Mouse (Mus musculus): Measurements from ENCODE around the gene Rps21. TPM values are rescaled to one million over a fixed set of nuclear protein-coding genes. Genes with fewer than 3 reads are reported as not detected.

The Rps21 gene
- polyA plus RNA-seq, 1 experiment from 2014 or later = 447 TPM

DNA sequence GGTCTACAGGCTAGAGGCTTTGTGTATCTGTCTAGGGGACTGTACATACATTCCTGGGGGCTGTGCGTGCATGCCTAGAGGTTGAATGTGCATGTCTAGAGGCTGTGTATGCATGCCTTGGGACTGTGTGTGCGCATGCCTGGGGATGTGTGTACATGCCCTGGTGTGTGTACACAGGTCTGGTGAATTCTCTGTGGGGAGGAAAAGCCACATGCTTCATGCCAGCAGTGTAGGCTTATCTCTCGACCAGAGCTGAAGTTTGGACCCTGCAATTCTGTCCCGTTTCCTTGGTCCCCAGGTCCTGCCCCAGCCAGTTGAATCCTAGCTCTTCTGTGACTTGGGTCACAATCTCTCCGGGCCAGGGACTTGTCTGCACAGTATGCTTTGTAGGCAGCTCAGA, 34.4 kb downstream of the Rps21 start:
- Histone ChIP-seq H3K4me1 (ENCODE audit: control insufficient read depth in 2 of 2, insufficient read depth in 2 of 2, low read length in 2 of 2) (peaks cover 19 to 24% of the 10 kb centered on the region in 2 experiments; a peak in 3 of 4 replicates), H3K4me3 (ENCODE audit: control insufficient read depth in 1 of 2, insufficient read depth in 1 of 2, low read depth in 1 of 2, low read length in 2 of 2) (no peak overlapping the region), H3K9me3 (ENCODE audit: control insufficient read depth, low read length) (no peaks in the 10 kb centered on the region), H3K36me3 (ENCODE audit: control insufficient read depth, insufficient read depth, low read length) (no peaks in the 10 kb centered on the region), H3K27me3 (ENCODE audit: control insufficient read depth, insufficient read depth, low read length) (no peaks in the 10 kb centered on the region), H3K27ac (replicated peaks in 1 of 2; ENCODE audit: control insufficient read depth in 1 of 2, insufficient read depth in 1 of 2, low read depth in 2 of 2, low read length in 2 of 2) (no peak overlapping the region; a peak in 1 of 4 replicates), H3K4me2 (ENCODE audit: low read length) (no peak overlapping the region), H3K9ac (ENCODE audit: low read length) (no peak overlapping the region)
- WGBS = 62% methylated on average over 5 of the region's 5 CpGs
- no peak for ATAC-seq (ENCODE audit: insufficient number of reproducible peaks, insufficient read depth, low FRiP score, low read depth)

- Histone ChIP-seq H3K4me2 (ENCODE audit: low read length) (no peak overlapping the region), H3K9ac (ENCODE audit: low read length) (no peak overlapping the region), H3K27me3 (ENCODE audit: control insufficient read depth, insufficient read depth, low read length) (no peaks in the 10 kb centered on the region), H3K36me3 (ENCODE audit: control insufficient read depth, insufficient read depth, low read length) (no peaks in the 10 kb centered on the region), H3K27ac (replicated peaks in 1 of 2; ENCODE audit: control insufficient read depth in 1 of 2, insufficient read depth in 1 of 2, low read depth in 2 of 2, low read length in 2 of 2) (no peak overlapping the region), H3K4me3 (ENCODE audit: control insufficient read depth in 1 of 2, insufficient read depth in 1 of 2, low read depth in 1 of 2, low read length in 2 of 2) (no peak overlapping the region), H3K9me3 (ENCODE audit: control insufficient read depth, low read length) (no peaks in the 10 kb centered on the region), H3K4me1 (ENCODE audit: control insufficient read depth in 2 of 2, insufficient read depth in 2 of 2, low read length in 2 of 2) (peaks cover 19 to 24% of the 10 kb centered on the region in 2 experiments; a peak in 3 of 4 replicates)
- WGBS = 62% methylated on average over 4 of the region's 4 CpGs
- no peak for ATAC-seq (ENCODE audit: insufficient number of reproducible peaks, insufficient read depth, low FRiP score, low read depth)
Observed at GRCm38 (mm10) chr2:180292026-180292425, 34.8 kb downstream of the Rps21 start.

GRCm38 (mm10) chr2:180292906-180293305, 35.7 kb downstream of the Rps21 start:
- Histone ChIP-seq H3K9ac (ENCODE audit: low read length) (no peak overlapping the region), H3K4me1 (ENCODE audit: control insufficient read depth in 2 of 2, insufficient read depth in 2 of 2, low read length in 2 of 2) (peaks cover 19 to 24% of the 10 kb centered on the region in 2 experiments; a peak in 3 of 4 replicates), H3K4me2 (ENCODE audit: low read length) (no peak overlapping the region), H3K9me3 (ENCODE audit: control insufficient read depth, low read length) (no peaks in the 10 kb centered on the region), H3K27me3 (ENCODE audit: control insufficient read depth, insufficient read depth, low read length) (no peaks in the 10 kb centered on the region), H3K4me3 (ENCODE audit: control insufficient read depth in 1 of 2, insufficient read depth in 1 of 2, low read depth in 1 of 2, low read length in 2 of 2) (no peak overlapping the region), H3K36me3 (ENCODE audit: control insufficient read depth, insufficient read depth, low read length) (no peaks in the 10 kb centered on the region), H3K27ac (replicated peaks in 1 of 2; ENCODE audit: control insufficient read depth in 1 of 2, insufficient read depth in 1 of 2, low read depth in 2 of 2, low read length in 2 of 2) (no peak overlapping the region)
- ATAC-seq (ENCODE audit: insufficient number of reproducible peaks, insufficient read depth, low FRiP score, low read depth) = no peak
- 70% methylated on average over 8 of the region's 8 CpGs for WGBS

DNA sequence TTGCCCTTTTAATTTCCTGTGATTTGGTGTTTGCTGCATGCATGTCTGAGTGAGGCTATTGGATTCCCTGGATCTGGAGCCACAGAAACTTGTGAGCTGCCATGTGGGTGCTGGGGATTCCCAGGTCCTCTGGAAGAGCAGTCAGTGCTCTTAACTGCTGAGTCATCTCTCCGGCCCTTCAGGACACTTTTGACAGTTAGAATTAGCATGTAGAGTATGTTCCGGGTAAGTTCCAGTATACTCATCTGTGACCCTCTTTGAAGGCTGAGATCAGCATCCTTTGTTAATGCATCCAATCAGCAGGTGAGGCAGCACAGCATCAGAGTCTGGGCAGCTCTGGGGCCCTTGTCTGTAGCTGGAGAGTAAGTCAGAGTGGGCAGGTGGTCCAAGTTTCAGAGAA, 43.1 kb downstream of the Rps21 start:
- no peak overlapping the region for H3K27ac ChIP-seq (replicated peaks in 1 of 2; ENCODE audit: control insufficient read depth in 1 of 2, insufficient read depth in 1 of 2, low read depth in 2 of 2, low read length in 2 of 2)
- no peak overlapping the region for H3K4me2 ChIP-seq (ENCODE audit: low read length)
- H3K27me3 ChIP-seq (ENCODE audit: control insufficient read depth, insufficient read depth, low read length) = no peaks in the 10 kb centered on the region
- 15% methylated on average over 2 of the region's 2 CpGs for WGBS
- H3K4me1 ChIP-seq (ENCODE audit: control insufficient read depth in 2 of 2, insufficient read depth in 2 of 2, low read length in 2 of 2) = peaks cover 0 to 5% of the 10 kb centered on the region in 2 experiments; a peak in 2 of 4 replicates
- no peak for ATAC-seq (ENCODE audit: insufficient number of reproducible peaks, insufficient read depth, low FRiP score, low read depth)
- H3K4me3 ChIP-seq (ENCODE audit: control insufficient read depth in 1 of 2, insufficient read depth in 1 of 2, low read depth in 1 of 2, low read length in 2 of 2) = no peak overlapping the region
- no peak overlapping the region for H3K9ac ChIP-seq (ENCODE audit: low read length)
- no peaks in the 10 kb centered on the region for H3K36me3 ChIP-seq (ENCODE audit: control insufficient read depth, insufficient read depth, low read length)
- H3K9me3 ChIP-seq (ENCODE audit: control insufficient read depth, low read length) = peaks cover 20% of the 10 kb centered on the region; the same call in 1 of the 2 replicates

GRCm38 (mm10) chr2:180300771-180301170, 43.6 kb downstream of the Rps21 start:
- Histone ChIP-seq H3K36me3 (ENCODE audit: control insufficient read depth, insufficient read depth, low read length) (no peaks in the 10 kb centered on the region), H3K4me1 (ENCODE audit: control insufficient read depth in 2 of 2, insufficient read depth in 2 of 2, low read length in 2 of 2) (peaks cover 0 to 5% of the 10 kb centered on the region in 2 experiments; a peak in 2 of 4 replicates), H3K27me3 (ENCODE audit: control insufficient read depth, insufficient read depth, low read length) (no peaks in the 10 kb centered on the region), H3K4me3 (ENCODE audit: control insufficient read depth in 1 of 2, insufficient read depth in 1 of 2, low read depth in 1 of 2, low read length in 2 of 2) (no peak overlapping the region), H3K4me2 (ENCODE audit: low read length) (no peak overlapping the region), H3K27ac (replicated peaks in 1 of 2; ENCODE audit: control insufficient read depth in 1 of 2, insufficient read depth in 1 of 2, low read depth in 2 of 2, low read length in 2 of 2) (no peak overlapping the region), H3K9ac (ENCODE audit: low read length) (no peak overlapping the region), H3K9me3 (ENCODE audit: control insufficient read depth, low read length) (peaks cover 20% of the 10 kb centered on the region; the same call in 1 of the 2 replicates)
- no peak for ATAC-seq (ENCODE audit: insufficient number of reproducible peaks, insufficient read depth, low FRiP score, low read depth)
- 17% methylated on average over 5 of the region's 5 CpGs for WGBS

DNA sequence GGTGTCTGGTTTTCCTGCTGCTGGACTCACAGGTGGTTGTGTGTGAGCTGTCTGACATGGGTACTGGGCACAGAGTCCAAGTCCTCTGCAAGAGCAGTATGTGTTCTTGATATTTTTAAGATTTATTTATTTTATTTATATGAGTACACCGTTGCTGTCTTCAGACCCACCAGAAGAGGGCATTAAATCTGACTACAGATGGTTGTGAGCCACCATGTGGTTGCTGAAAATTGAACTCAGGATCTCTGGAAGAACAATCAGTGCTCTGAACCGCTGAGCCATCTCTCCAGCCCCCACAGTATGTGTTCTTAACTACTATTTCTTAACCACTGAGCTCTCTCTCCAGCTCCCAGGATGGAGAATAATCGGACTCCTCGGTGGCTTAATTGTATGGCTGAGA, 45.0 kb downstream of the Rps21 start:
- 87% methylated on average over 4 of the region's 4 CpGs for WGBS
- Histone ChIP-seq H3K36me3 (ENCODE audit: control insufficient read depth, insufficient read depth, low read length) (no peaks in the 10 kb centered on the region), H3K4me3 (ENCODE audit: control insufficient read depth in 1 of 2, insufficient read depth in 1 of 2, low read depth in 1 of 2, low read length in 2 of 2) (no peak overlapping the region), H3K9ac (ENCODE audit: low read length) (no peak overlapping the region), H3K27me3 (ENCODE audit: control insufficient read depth, insufficient read depth, low read length) (no peaks in the 10 kb centered on the region), H3K9me3 (ENCODE audit: control insufficient read depth, low read length) (peaks cover 20% of the 10 kb centered on the region; the same call in 1 of the 2 replicates), H3K4me1 (ENCODE audit: control insufficient read depth in 2 of 2, insufficient read depth in 2 of 2, low read length in 2 of 2) (peaks cover 0 to 5% of the 10 kb centered on the region in 2 experiments; a peak in 2 of 4 replicates), H3K4me2 (ENCODE audit: low read length) (no peak overlapping the region), H3K27ac (replicated peaks in 1 of 2; ENCODE audit: control insufficient read depth in 1 of 2, insufficient read depth in 1 of 2, low read depth in 2 of 2, low read length in 2 of 2) (no peak overlapping the region)
- no peak for ATAC-seq (ENCODE audit: insufficient number of reproducible peaks, insufficient read depth, low FRiP score, low read depth)

- Histone ChIP-seq H3K27me3 (ENCODE audit: control insufficient read depth, insufficient read depth, low read length) (no peaks in the 10 kb centered on the region), H3K4me2 (ENCODE audit: low read length) (no peak overlapping the region), H3K36me3 (ENCODE audit: control insufficient read depth, insufficient read depth, low read length) (no peaks in the 10 kb centered on the region), H3K9me3 (ENCODE audit: control insufficient read depth, low read length) (peaks cover 20% of the 10 kb centered on the region; the same call in 1 of the 2 replicates), H3K4me1 (ENCODE audit: control insufficient read depth in 2 of 2, insufficient read depth in 2 of 2, low read length in 2 of 2) (peaks cover 0 to 5% of the 10 kb centered on the region in 2 experiments; a peak in 2 of 4 replicates), H3K27ac (replicated peaks in 1 of 2; ENCODE audit: control insufficient read depth in 1 of 2, insufficient read depth in 1 of 2, low read depth in 2 of 2, low read length in 2 of 2) (no peak overlapping the region), H3K9ac (ENCODE audit: low read length) (no peak overlapping the region), H3K4me3 (ENCODE audit: control insufficient read depth in 1 of 2, insufficient read depth in 1 of 2, low read depth in 1 of 2, low read length in 2 of 2) (no peak overlapping the region)
- ATAC-seq (ENCODE audit: insufficient number of reproducible peaks, insufficient read depth, low FRiP score, low read depth) = no peak
- 54% methylated on average over 12 of the region's 12 CpGs for WGBS
Observed at GRCm38 (mm10) chr2:180303468-180303867, 46.3 kb downstream of the Rps21 start.

GRCm38 (mm10) chr2:180304554-180304953, 47.4 kb downstream of the Rps21 start:
- no peak overlapping the region for H3K27ac ChIP-seq (replicated peaks in 1 of 2; ENCODE audit: control insufficient read depth in 1 of 2, insufficient read depth in 1 of 2, low read depth in 2 of 2, low read length in 2 of 2)
- no peak overlapping the region for H3K4me2 ChIP-seq (ENCODE audit: low read length)
- H3K9ac ChIP-seq (ENCODE audit: low read length) = no peak overlapping the region
- no peaks in the 10 kb centered on the region for H3K36me3 ChIP-seq (ENCODE audit: control insufficient read depth, insufficient read depth, low read length)
- no peak for ATAC-seq (ENCODE audit: insufficient number of reproducible peaks, insufficient read depth, low FRiP score, low read depth)
- H3K9me3 ChIP-seq (ENCODE audit: control insufficient read depth, low read length) = peaks cover 20% of the 10 kb centered on the region; the same call in 1 of the 2 replicates
- no peak overlapping the region for H3K4me3 ChIP-seq (ENCODE audit: control insufficient read depth in 1 of 2, insufficient read depth in 1 of 2, low read depth in 1 of 2, low read length in 2 of 2)
- no peaks in the 10 kb centered on the region for H3K27me3 ChIP-seq (ENCODE audit: control insufficient read depth, insufficient read depth, low read length)
- peaks cover 0 to 5% of the 10 kb centered on the region in 2 experiments; a peak in 2 of 4 replicates for H3K4me1 ChIP-seq (ENCODE audit: control insufficient read depth in 2 of 2, insufficient read depth in 2 of 2, low read length in 2 of 2)
- 57% methylated on average over 4 of the region's 4 CpGs for WGBS

Measured in heart, embryonic 14.5 days (tissue).